Mouse (Mus musculus) CD8-positive naive resting alpha-beta T cell, adult 2 months (primary cell): Measurements from ENCODE around the gene Rgs3.

Experiments used
- DNase-seq, 2 experiments: peaks; one replicate each; pipeline ENCODE4 v3.0.0; 2022; ENCODE audit warnings: low read depth in 2 of 2, low spot score in 2 of 2

Rgs3 gene

GRCm38 (mm10) chr4:62544801-62545200 is 14.8 kb upstream of the Rgs3 start:
- DNase-seq, result no peak

GRCm38 (mm10) chr4:62551966-62552365 is 7.7 kb upstream of the Rgs3 start:
- peak; percentile 38 to 54 for DNase-seq

GRCm38 (mm10) chr4:62557436-62557835 is 2.2 kb upstream of the Rgs3 start:
- no peak for DNase-seq

GRCm38 (mm10) chr4:62560963-62561629 is 1.4 kb downstream of the Rgs3 start:
- peak; percentile 70 to 86 for DNase-seq

- no peak for DNase-seq
Observed at GRCm38 (mm10) chr4:62561630-62562001, 2.0 kb downstream of the Rgs3 start.

- DNase-seq, result peak; percentile 13 to 42
Observed at GRCm38 (mm10) chr4:62562006-62562405, 2.4 kb downstream of the Rgs3 start.

- DNase-seq, result no peak
Observed at GRCm38 (mm10) chr4:62566530-62566929, 6.9 kb downstream of the Rgs3 start.

- no peak for DNase-seq
Observed at GRCm38 (mm10) chr4:62567696-62568095, 8.0 kb downstream of the Rgs3 start.

GRCm38 (mm10) chr4:62568359-62568758 is 8.7 kb downstream of the Rgs3 start:
- DNase-seq, result no peak

- DNase-seq, result no peak
Observed at GRCm38 (mm10) chr4:62569603-62570002, 10.0 kb downstream of the Rgs3 start.

GRCm38 (mm10) chr4:62570029-62570428 is 10.4 kb downstream of the Rgs3 start:
- DNase-seq, result no peak

GRCm38 (mm10) chr4:62582365-62583264 is 23.0 kb downstream of the Rgs3 start:
- DNase-seq, result no peak

GRCm38 (mm10) chr4:62583265-62584092 is 23.8 kb downstream of the Rgs3 start:
- DNase-seq, result peak; percentile 30 to 36

- peak in 1 of 2 experiments; percentile 25 for DNase-seq
Observed at GRCm38 (mm10) chr4:62587067-62587466, 27.4 kb downstream of the Rgs3 start.

GRCm38 (mm10) chr4:62590878-62591277 is 31.2 kb downstream of the Rgs3 start:
- DNase-seq, result no peak

- no peak for DNase-seq
Observed at GRCm38 (mm10) chr4:62591326-62591725, 31.7 kb downstream of the Rgs3 start.

- DNase-seq, result peak; percentile 57 to 58
Observed at GRCm38 (mm10) chr4:62593546-62594240, 34.0 kb downstream of the Rgs3 start.

GRCm38 (mm10) chr4:62594442-62594841 is 34.8 kb downstream of the Rgs3 start:
- DNase-seq, result no peak

GRCm38 (mm10) chr4:62596051-62596450 is 36.4 kb downstream of the Rgs3 start:
- no peak for DNase-seq

- no peak for DNase-seq
Observed at GRCm38 (mm10) chr4:62600549-62600948, 40.9 kb downstream of the Rgs3 start.

- DNase-seq, result no peak
Observed at GRCm38 (mm10) chr4:62603607-62604006, 44.0 kb downstream of the Rgs3 start.
